Mouse (Mus musculus) lung, adult 2 months (tissue): ENCODE data around the gene Cpa1.

Source experiments
- CTCF ChIP-seq: fragments of 200-500 bp; IDR thresholded peaks from 2 replicates; pipeline ENCODE4 v1.5.1; 2011; ENCODE audit warnings: mild to moderate bottlenecking, low read length, control low read depth; ENCODE audit not compliant: insufficient read depth
- POLR2A ChIP-seq: fragments of 200-500 bp; IDR thresholded peaks from 2 replicates; pipeline ENCODE4 v1.6.1; 2011; ENCODE audit warnings: low read depth, mild to moderate bottlenecking, control low read depth, low read length, borderline replicate concordance; ENCODE audit errors: extremely low read depth

DNA sequence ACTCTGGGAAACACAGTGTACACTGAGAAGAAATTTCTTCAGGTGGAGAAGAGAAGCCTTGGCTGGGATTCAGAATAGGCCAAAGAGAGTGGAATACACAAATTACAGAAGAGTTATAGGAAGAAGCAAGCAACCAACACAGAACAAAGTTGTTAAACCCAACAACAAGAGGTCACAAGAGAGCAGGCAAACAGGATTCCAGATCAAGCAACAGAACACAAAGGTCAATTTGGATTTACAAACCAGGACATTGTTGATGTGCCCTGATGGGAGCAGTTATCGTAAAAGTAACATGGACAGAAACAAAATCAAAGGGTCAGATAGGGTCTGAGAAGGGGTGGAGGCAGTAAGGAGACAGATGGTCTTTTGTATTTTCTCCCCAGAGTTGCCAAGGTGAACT is 45.6 kb downstream of the Cpa1 start:
- no peak for TF ChIP-seq CTCF
- no peak for TF ChIP-seq POLR2A
